Mouse (Mus musculus): ENCODE data around the gene Ceacam9. TPM values are rescaled to one million over a fixed set of nuclear protein-coding genes. Genes with fewer than 3 reads are reported as not detected.

The Ceacam9 gene
- polyA plus RNA-seq, 1 experiment from 2014 or later: 0.14 TPM

Other genes with a start within 250 kb of the Ceacam9 start
- gene Npas1, start 244.2 kb upstream of the Ceacam9 start, polyA plus RNA-seq (2015; fragmentation: Nextera tagmentation; extraction: Ambion mirVana): 4.4 and 5.0 TPM in 2 replicates
- 33.0 and 33.8 TPM in 2 replicates for gene Arhgap35, start 106.9 kb upstream of the Ceacam9 start, polyA plus RNA-seq (2015; fragmentation: Nextera tagmentation; extraction: Ambion mirVana)
- not detected in 2 replicates for gene Ceacam15, start 46.2 kb upstream of the Ceacam9 start, polyA plus RNA-seq (2015; fragmentation: Nextera tagmentation; extraction: Ambion mirVana)
- gene Ap2s1, start 16.5 kb downstream of the Ceacam9 start, polyA plus RNA-seq (2015; fragmentation: Nextera tagmentation; extraction: Ambion mirVana): 444 and 451 TPM in 2 replicates
- 11.6 and 13.7 TPM in 2 replicates for gene Slc1a5, start 59.4 kb downstream of the Ceacam9 start, polyA plus RNA-seq (2015; fragmentation: Nextera tagmentation; extraction: Ambion mirVana)
- gene Strn4, start 94.0 kb downstream of the Ceacam9 start, polyA plus RNA-seq (2015; fragmentation: Nextera tagmentation; extraction: Ambion mirVana): 171 and 184 TPM in 2 replicates
- 46.5 and 50.9 TPM in 2 replicates for gene Fkrp, start 94.8 kb downstream of the Ceacam9 start, polyA plus RNA-seq (2015; fragmentation: Nextera tagmentation; extraction: Ambion mirVana)
- gene Prkd2, start 121.0 kb downstream of the Ceacam9 start, polyA plus RNA-seq (2015; fragmentation: Nextera tagmentation; extraction: Ambion mirVana): 6.2 and 6.7 TPM in 2 replicates
- gene Dact3, start 153.4 kb downstream of the Ceacam9 start, polyA plus RNA-seq (2015; fragmentation: Nextera tagmentation; extraction: Ambion mirVana): 5.1 and 5.6 TPM in 2 replicates
- gene Gng8, start 169.9 kb downstream of the Ceacam9 start, polyA plus RNA-seq (2015; fragmentation: Nextera tagmentation; extraction: Ambion mirVana): 1.3 and 5.3 TPM in 2 replicates
- gene Ptgir, start 184.6 kb downstream of the Ceacam9 start, polyA plus RNA-seq (2015; fragmentation: Nextera tagmentation; extraction: Ambion mirVana): 0.13 and 0.52 TPM in 2 replicates
- 382 and 391 TPM in 2 replicates for gene Calm3, start 202.2 kb downstream of the Ceacam9 start, polyA plus RNA-seq (2015; fragmentation: Nextera tagmentation; extraction: Ambion mirVana)
- 142 and 150 TPM in 2 replicates for gene Pnmal2, start 222.8 kb downstream of the Ceacam9 start, polyA plus RNA-seq (2015; fragmentation: Nextera tagmentation; extraction: Ambion mirVana)
- 52.6 and 57.5 TPM in 2 replicates for gene Pnmal1, start 237.8 kb downstream of the Ceacam9 start, polyA plus RNA-seq (2015; fragmentation: Nextera tagmentation; extraction: Ambion mirVana)